Mouse (Mus musculus) neural tube, embryonic 13.5 days (tissue): ENCODE data around the gene Ndufaf2. TPM values are rescaled to one million over a fixed set of nuclear protein-coding genes. Genes with fewer than 3 reads are reported as not detected.
A peak's percentile ranks its signal among the peaks of the same experiment; 100 is the strongest.

Experiments used
- ATAC-seq: fragments of 200-750 bp; cut with Nextera tagmentation; 2 replicates; pipeline ENCODE4 v1.8.0; 2017; ENCODE audit warnings: low read depth, mild to moderate bottlenecking, moderate TSS enrichment, moderate library complexity
- H3K27ac ChIP-seq: fragments of 300-500 bp; sonication (generic); replicated peaks from 2 replicates; pipeline ENCODE4 v1.5.1; 2015; ENCODE audit warnings: moderate library complexity, mild to moderate bottlenecking, inconsistent platforms
- H3K27me3 ChIP-seq: fragments of 300-500 bp; sonication (generic); 2 replicates; pipeline ENCODE4 v1.6.1; 2015; ENCODE audit warnings: mild to moderate bottlenecking, inconsistent platforms
- H3K36me3 ChIP-seq: fragments of 300-500 bp; sonication (generic); 2 replicates; pipeline ENCODE4 v1.6.1; 2015; ENCODE audit warnings: mild to moderate bottlenecking, inconsistent platforms
- H3K4me1 ChIP-seq: fragments of 300-500 bp; sonication (generic); replicated peaks from 2 replicates; pipeline ENCODE4 v1.6.1; 2015; ENCODE audit warnings: inconsistent platforms
- H3K4me2 ChIP-seq: fragments of 300-500 bp; sonication (generic); 2 replicates; pipeline ENCODE4 v1.6.1; 2015; ENCODE audit warnings: inconsistent platforms, mild to moderate bottlenecking, moderate library complexity
- H3K4me3 ChIP-seq: fragments of 300-500 bp; sonication (generic); 2 replicates; pipeline ENCODE4 v1.5.1; 2015; ENCODE audit warnings: mild to moderate bottlenecking, inconsistent platforms
- H3K9ac ChIP-seq: fragments of 300-500 bp; sonication (generic); 2 replicates; pipeline ENCODE4 v1.6.1; 2015; ENCODE audit warnings: moderate library complexity, mild to moderate bottlenecking, inconsistent platforms
- H3K9me3 ChIP-seq: fragments of 300-500 bp; sonication (generic); 2 replicates; pipeline ENCODE4 v1.6.1; 2016; ENCODE audit warnings: inconsistent platforms
- WGBS: fragments of 180-500 bp; shearing (Covaris S2); methylation state at CpG from one replicate; pipeline ENCODE4 v1.1.7; 2015; 5-methylcytosine and 5-hydroxymethylcytosine counted together
- polyA plus RNA-seq: library from polyadenylated mRNA; unstranded; fragments of >200 nt; fragmentation: Nextera tagmentation; extraction: Ambion mirVana; gene quantifications from 2 replicates; pipeline ENCODE4 v1.2.1, GENCODE M21; 2015

Ndufaf2 gene
- polyA plus RNA-seq, 1 experiment from 2014 or later = 73.8 TPM

- no peak overlapping the region for H3K9ac ChIP-seq
- no peak overlapping the region for H3K4me3 ChIP-seq
- H3K9me3 ChIP-seq = no peaks in the 10 kb centered on the region
- 81% methylated on average over 4 of the region's 4 CpGs for WGBS
- no peaks in the 10 kb centered on the region for H3K27me3 ChIP-seq
- no peaks in the 10 kb centered on the region for H3K36me3 ChIP-seq
- peaks cover 3% of the 10 kb centered on the region; the same call in 1 of the 2 replicates for H3K4me1 ChIP-seq
- no peak overlapping the region for H3K4me2 ChIP-seq
- no peak overlapping the region for H3K27ac ChIP-seq
- ATAC-seq = no peak
These were observed 89.3 kb downstream of the Ndufaf2 start for GRCm38 (mm10) chr13:108069151-108069550.

DNA sequence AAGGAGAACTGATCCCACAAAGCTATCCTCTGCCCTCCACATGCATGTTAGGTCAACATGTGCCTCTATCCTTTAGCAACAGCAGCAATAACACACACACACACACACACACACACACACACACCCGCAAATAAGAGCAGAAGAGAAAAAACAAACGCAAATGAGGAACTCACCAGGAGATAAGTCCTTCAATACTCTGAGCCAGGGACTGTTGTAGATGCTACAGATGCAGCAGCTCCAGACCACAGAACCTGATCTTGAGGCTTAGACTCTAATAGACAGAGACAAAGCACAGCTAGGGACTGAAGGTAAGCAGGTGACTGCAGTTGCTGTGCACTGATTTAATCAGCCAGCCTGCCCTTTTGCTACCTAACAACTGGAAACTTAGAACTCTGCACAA, 92.4 kb downstream of the Ndufaf2 start:
- no peak overlapping the region for H3K27ac ChIP-seq
- H3K9me3 ChIP-seq = no peaks in the 10 kb centered on the region
- H3K9ac ChIP-seq = no peak overlapping the region
- no peaks in the 10 kb centered on the region for H3K36me3 ChIP-seq
- no peaks in the 10 kb centered on the region for H3K27me3 ChIP-seq
- ATAC-seq = no peak
- H3K4me3 ChIP-seq = no peak overlapping the region
- no peak overlapping the region for H3K4me2 ChIP-seq
- WGBS = 89% methylated on average over 2 of the region's 2 CpGs
- H3K4me1 ChIP-seq = peaks cover 17% of the 10 kb centered on the region

GRCm38 (mm10) chr13:108064331-108064730, 94.1 kb downstream of the Ndufaf2 start:
- no peak overlapping the region for H3K4me3 ChIP-seq
- H3K27ac ChIP-seq = no peak overlapping the region
- no peaks in the 10 kb centered on the region for H3K27me3 ChIP-seq
- H3K4me1 ChIP-seq = peaks cover 24% of the 10 kb centered on the region
- H3K9ac ChIP-seq = no peak overlapping the region
- no peaks in the 10 kb centered on the region for H3K9me3 ChIP-seq
- ATAC-seq = no peak
- H3K36me3 ChIP-seq = no peaks in the 10 kb centered on the region
- 21% methylated on average over 6 of the region's 6 CpGs for WGBS
- no peak overlapping the region for H3K4me2 ChIP-seq

DNA sequence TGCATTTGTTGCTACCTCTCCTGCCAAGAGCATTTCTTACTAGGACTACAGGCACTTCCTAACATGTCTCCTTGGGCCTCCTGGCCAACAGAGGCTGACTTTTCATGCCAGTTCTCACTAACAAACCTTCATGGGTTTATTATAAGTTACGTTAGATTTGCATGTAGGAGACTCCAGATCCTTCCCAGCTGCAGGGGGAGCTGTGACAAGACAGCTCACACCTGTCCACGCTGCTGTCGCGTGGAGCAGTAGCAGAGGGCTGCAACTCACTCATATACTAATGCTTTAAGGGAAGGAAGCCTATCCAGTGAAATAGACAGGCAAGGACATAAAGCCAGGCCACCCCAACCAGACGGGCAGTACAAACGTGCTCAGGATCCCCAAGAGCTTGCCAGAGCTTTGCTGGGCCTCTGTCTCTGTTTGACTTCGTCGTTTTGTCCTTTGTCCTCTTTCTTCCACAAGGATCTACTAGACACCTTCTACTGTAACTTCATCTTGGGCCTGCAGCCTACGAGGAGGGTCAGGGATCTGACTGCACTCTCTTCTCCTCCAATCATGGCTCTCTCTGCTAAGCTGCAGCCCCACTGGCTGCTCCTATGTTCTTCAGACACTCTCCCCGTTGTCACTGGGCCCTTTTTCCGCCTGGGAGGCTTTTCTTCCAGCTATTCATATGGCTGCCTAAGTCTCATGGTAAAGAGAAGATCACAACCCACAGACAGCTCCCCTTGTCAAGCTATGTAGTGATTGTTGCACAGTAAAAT, 94.9 kb downstream of the Ndufaf2 start:
- no peaks in the 10 kb centered on the region for H3K36me3 ChIP-seq

DNA sequence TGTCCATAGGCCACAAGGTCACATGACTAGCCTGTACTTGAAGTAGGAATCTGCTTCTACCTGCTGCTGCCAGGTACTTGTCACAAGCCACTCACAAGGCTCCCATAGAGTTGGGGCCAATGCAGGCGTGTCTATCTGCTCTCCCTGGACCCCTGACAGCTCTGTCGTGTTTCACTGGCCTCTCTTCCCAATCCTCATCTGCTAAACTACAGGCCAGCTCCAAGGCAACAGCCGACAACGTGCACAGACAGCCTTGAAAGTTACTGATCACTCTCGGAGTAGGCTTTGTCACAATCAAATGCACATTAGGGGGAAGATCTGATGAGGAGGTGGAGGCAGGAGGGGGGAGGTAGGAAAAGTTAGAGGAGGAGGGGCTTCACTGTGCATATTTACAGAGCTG, 95.5 kb downstream of the Ndufaf2 start:
- 74% methylated on average over 5 of the region's 5 CpGs for WGBS
- Histone ChIP-seq H3K4me2 (no peak overlapping the region), H3K27ac (no peak overlapping the region), H3K9ac (no peak overlapping the region), H3K27me3 (no peaks in the 10 kb centered on the region), H3K4me1 (peaks cover 24% of the 10 kb centered on the region), H3K9me3 (no peaks in the 10 kb centered on the region), H3K4me3 (no peak overlapping the region), H3K36me3 (no peaks in the 10 kb centered on the region)
- no peak for ATAC-seq

More for the DNA sequence above, 94.9 kb downstream of the Ndufaf2 start:
- Histone ChIP-seq H3K4me1 (peaks cover 24% of the 10 kb centered on the region), H3K27ac (no peak overlapping the region), H3K27me3 (no peaks in the 10 kb centered on the region), H3K4me3 (no peak overlapping the region), H3K9me3 (no peaks in the 10 kb centered on the region), H3K4me2 (no peak overlapping the region), H3K9ac (no peak overlapping the region)
- ATAC-seq = no peak
- 71% methylated on average over 11 of the region's 11 CpGs for WGBS

DNA sequence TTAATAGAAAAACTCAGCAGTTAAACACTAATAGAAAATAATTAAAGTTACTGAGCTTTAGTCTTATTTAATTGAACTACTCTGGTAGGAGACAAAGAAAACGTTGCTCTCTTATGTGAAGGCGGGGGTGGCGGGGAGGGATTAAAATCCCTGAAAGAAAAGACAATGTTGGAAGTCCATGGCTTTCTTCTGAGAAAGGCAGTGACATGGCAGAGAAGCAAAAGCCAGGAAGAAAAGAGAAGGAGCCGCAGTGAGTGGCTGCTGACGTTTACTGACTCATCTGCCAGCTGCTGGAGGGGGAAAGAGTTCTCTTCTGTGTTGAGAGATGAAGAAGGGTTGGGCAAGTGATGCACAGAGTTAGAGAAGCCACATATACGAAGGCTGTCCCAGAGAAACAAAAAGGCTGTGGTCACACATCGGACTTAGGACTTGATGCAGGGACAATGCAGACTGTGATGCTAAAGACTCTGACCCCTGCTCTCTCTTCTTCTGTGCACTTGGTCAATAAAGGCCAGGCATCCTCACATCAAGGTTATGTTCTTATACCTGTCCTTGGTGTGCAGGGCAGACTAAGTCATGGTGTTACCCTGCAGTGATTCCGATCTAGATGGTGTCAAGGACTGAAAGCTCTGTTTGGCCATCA, 97.4 kb downstream of the Ndufaf2 start:
- H3K9me3 ChIP-seq = no peaks in the 10 kb centered on the region
- WGBS = 62% methylated on average over 8 of the region's 8 CpGs
- no peak for ATAC-seq
- H3K9ac ChIP-seq = no peak overlapping the region
- no peak overlapping the region for H3K27ac ChIP-seq
- no peak overlapping the region for H3K4me2 ChIP-seq
- H3K4me3 ChIP-seq = no peak overlapping the region
- no peaks in the 10 kb centered on the region for H3K36me3 ChIP-seq
- no peaks in the 10 kb centered on the region for H3K27me3 ChIP-seq
- H3K4me1 ChIP-seq = peaks cover 24% of the 10 kb centered on the region

- no peaks in the 10 kb centered on the region for H3K36me3 ChIP-seq
- peaks cover 24% of the 10 kb centered on the region for H3K4me1 ChIP-seq
- 53% methylated on average over 7 of the region's 7 CpGs for WGBS
- no peak overlapping the region for H3K9ac ChIP-seq
- H3K27me3 ChIP-seq = no peaks in the 10 kb centered on the region
- no peaks in the 10 kb centered on the region for H3K9me3 ChIP-seq
- ATAC-seq = no peak
- no peak overlapping the region for H3K4me3 ChIP-seq
- no peak overlapping the region for H3K4me2 ChIP-seq
- H3K27ac ChIP-seq = 0 out of 2 replicates have a peak overlapping the region, but pooled peaks have one; percentile 38
These were observed 98.0 kb downstream of the Ndufaf2 start for GRCm38 (mm10) chr13:108060286-108060885.

DNA sequence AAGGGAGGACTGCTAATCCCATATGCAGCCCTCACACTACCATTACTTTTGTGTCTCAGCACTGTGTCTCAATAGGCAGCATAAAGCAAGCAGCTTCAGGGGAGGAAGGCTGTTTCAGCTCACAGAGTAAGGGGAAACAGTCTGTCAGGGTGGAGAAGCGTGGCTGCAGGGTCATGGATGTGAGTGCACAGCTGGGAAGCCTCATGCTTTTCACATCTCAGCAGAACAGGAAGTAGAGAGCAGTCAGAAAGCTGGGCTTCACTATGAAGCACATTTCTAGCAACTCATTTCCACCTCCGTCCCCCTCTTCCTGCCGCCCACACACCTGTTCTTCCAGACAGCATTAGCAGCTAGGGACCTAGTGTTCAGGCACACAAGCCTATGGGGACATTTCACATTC, 101.5 kb downstream of the Ndufaf2 start:
- WGBS = 81% methylated on average over 3 of the region's 3 CpGs
- H3K9ac ChIP-seq = no peak overlapping the region
- no peak overlapping the region for H3K4me3 ChIP-seq

GRCm38 (mm10) chr13:108047364-108047763, 111.1 kb downstream of the Ndufaf2 start:
- no peaks in the 10 kb centered on the region for H3K27me3 ChIP-seq
- H3K27ac ChIP-seq = no peak overlapping the region
- H3K9ac ChIP-seq = no peak overlapping the region
- no peaks in the 10 kb centered on the region for H3K9me3 ChIP-seq
- H3K36me3 ChIP-seq = peaks cover 7% of the 10 kb centered on the region; the same call in 1 of the 2 replicates
- no peak overlapping the region for H3K4me2 ChIP-seq
- ATAC-seq = no peak
- peaks cover 26% of the 10 kb centered on the region for H3K4me1 ChIP-seq
- no peak overlapping the region for H3K4me3 ChIP-seq
- WGBS = 87% methylated on average over 6 of the region's 6 CpGs

More for the DNA sequence above, 101.5 kb downstream of the Ndufaf2 start:
- H3K9me3 ChIP-seq = no peaks in the 10 kb centered on the region
- peaks cover 7% of the 10 kb centered on the region for H3K4me1 ChIP-seq
- no peak overlapping the region for H3K27ac ChIP-seq
- no peaks in the 10 kb centered on the region for H3K36me3 ChIP-seq
- no peaks in the 10 kb centered on the region for H3K27me3 ChIP-seq
- ATAC-seq = no peak
- no peak overlapping the region for H3K4me2 ChIP-seq

DNA sequence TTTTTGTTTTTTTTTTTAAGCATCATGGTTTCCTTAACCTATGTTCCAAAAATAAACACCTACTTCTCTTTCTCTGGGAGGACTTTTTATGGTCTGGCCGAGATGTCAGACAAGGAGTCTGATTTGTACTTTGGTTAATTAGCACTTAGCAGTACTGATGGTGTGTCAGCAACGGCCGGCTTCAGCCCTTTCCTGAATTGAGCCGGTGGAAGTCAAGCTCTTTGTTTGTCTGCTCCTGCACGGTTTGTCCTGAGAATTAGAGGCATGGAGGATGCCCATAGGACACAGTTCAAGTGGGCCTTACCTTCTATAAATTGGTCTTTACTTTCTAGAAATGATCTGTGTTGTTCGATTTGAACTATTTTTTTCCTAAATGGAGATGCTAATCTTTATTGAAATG, 111.5 kb downstream of the Ndufaf2 start:
- peaks cover 7% of the 10 kb centered on the region; the same call in 1 of the 2 replicates for H3K36me3 ChIP-seq
- no peaks in the 10 kb centered on the region for H3K9me3 ChIP-seq
- WGBS = 67% methylated on average over 6 of the region's 6 CpGs
- H3K27ac ChIP-seq = no peak overlapping the region
- H3K4me2 ChIP-seq = no peak overlapping the region
- H3K27me3 ChIP-seq = no peaks in the 10 kb centered on the region
- no peak overlapping the region for H3K4me3 ChIP-seq
- no peak for ATAC-seq
- H3K4me1 ChIP-seq = peaks cover 31% of the 10 kb centered on the region
- no peak overlapping the region for H3K9ac ChIP-seq

GRCm38 (mm10) chr13:108046071-108046470, 112.4 kb downstream of the Ndufaf2 start:
- H3K4me1 ChIP-seq = peaks cover 38% of the 10 kb centered on the region
- ATAC-seq = no peak
- H3K36me3 ChIP-seq = peaks cover 7% of the 10 kb centered on the region; the same call in 1 of the 2 replicates
- no peak overlapping the region for H3K4me2 ChIP-seq
- no peaks in the 10 kb centered on the region for H3K9me3 ChIP-seq
- H3K4me3 ChIP-seq = no peak overlapping the region
- no peaks in the 10 kb centered on the region for H3K27me3 ChIP-seq
- 95% methylated on average over 3 of the region's 3 CpGs for WGBS
- H3K9ac ChIP-seq = 0 out of 2 replicates have a peak overlapping the region, but pooled peaks have one; percentile 18
- no peak overlapping the region for H3K27ac ChIP-seq

DNA sequence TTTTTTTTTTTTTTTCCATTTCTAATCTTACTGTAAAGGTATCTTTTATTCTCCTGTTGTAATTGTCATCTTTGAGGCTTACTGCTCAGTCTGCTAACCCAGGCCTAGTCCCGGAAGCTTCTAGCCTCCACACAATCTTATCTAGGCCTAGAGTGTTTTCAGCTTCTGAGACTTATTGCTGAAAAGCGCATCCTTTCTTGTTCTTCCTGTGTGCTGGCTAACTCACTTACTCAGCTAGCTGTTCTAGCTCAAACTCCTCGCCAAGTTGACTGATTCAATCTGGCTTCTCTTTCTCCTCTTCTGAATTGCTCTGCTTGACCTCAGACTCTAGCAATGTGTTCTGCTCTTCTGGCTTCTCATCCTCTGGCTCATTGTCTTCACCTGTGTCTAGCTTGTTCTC, 112.8 kb downstream of the Ndufaf2 start:
- peaks cover 42% of the 10 kb centered on the region for H3K4me1 ChIP-seq
- peaks cover 7% of the 10 kb centered on the region; the same call in 1 of the 2 replicates for H3K36me3 ChIP-seq
- no peaks in the 10 kb centered on the region for H3K27me3 ChIP-seq
- H3K4me2 ChIP-seq = no peak overlapping the region
- H3K9me3 ChIP-seq = no peaks in the 10 kb centered on the region
- H3K27ac ChIP-seq = no peak overlapping the region
- no peak for ATAC-seq
- WGBS = 87% methylated on average over 3 of the region's 3 CpGs
- no peak overlapping the region for H3K9ac ChIP-seq
- no peak overlapping the region for H3K4me3 ChIP-seq
